Mouse (Mus musculus) limb, embryonic 14.5 days (tissue): ENCODE measurements at regions not wholly inside any gene's neighbourhood (a gene's known extent, or its start where the extent isn't known, plus 50 kb on each side); places are given as distances from the start of the nearest gene placed in this dataset.

Source experiments
- ATAC-seq: fragments of 200-750 bp; cut with Nextera tagmentation; 2 replicates; pipeline ENCODE4 v1.8.0; 2017; ENCODE audit warnings: low read depth, moderate number of reproducible peaks, moderate TSS enrichment; ENCODE audit not compliant: low FRiP score
- DNase-seq: peaks from one replicate; pipeline ENCODE4 v3.0.0-alpha.2; 2015; ENCODE audit warnings: low spot score
- H3K27ac ChIP-seq: fragments of 300-500 bp; sonication (generic); replicated peaks from 2 replicates; pipeline ENCODE4 v1.5.1; 2014; ENCODE audit warnings: low read depth, mild to moderate bottlenecking, low read length, moderate library complexity, mixed read lengths
- H3K27me3 ChIP-seq: fragments of 300-500 bp; sonication (generic); 2 replicates; pipeline ENCODE4 v1.6.1; 2014; ENCODE audit warnings: low read length, mixed read lengths; ENCODE audit not compliant: control insufficient read depth, insufficient read depth
- H3K36me3 ChIP-seq: fragments of 300-500 bp; sonication (generic); 2 replicates; pipeline ENCODE4 v1.6.1; 2014; ENCODE audit warnings: mild to moderate bottlenecking, low read length, moderate library complexity, mixed read lengths; ENCODE audit not compliant: control insufficient read depth, insufficient read depth
- H3K4me1 ChIP-seq: fragments of 300-500 bp; sonication (generic); 2 replicates; pipeline ENCODE4 v1.6.1; 2014; ENCODE audit warnings: antibody characterized with exemption, low read length, mixed read lengths; ENCODE audit not compliant: control insufficient read depth, insufficient read depth
- H3K4me2 ChIP-seq: fragments of 300-500 bp; sonication (generic); replicated peaks from 2 replicates; pipeline ENCODE4 v1.6.1; 2014; ENCODE audit warnings: low read depth, mild to moderate bottlenecking, low read length, moderate library complexity; ENCODE audit not compliant: severe bottlenecking
- H3K4me3 ChIP-seq: fragments of 300-500 bp; sonication (generic); replicated peaks from 2 replicates; pipeline ENCODE4 v1.5.1; 2014; ENCODE audit warnings: low read length
- H3K9ac ChIP-seq: fragments of 300-500 bp; sonication (generic); 2 replicates; pipeline ENCODE4 v1.6.1; 2014; ENCODE audit warnings: mild to moderate bottlenecking, low read depth, low read length, moderate library complexity; ENCODE audit not compliant: severe bottlenecking
- H3K9me3 ChIP-seq: fragments of 300-500 bp; sonication (generic); 2 replicates; pipeline ENCODE4 v1.6.1; 2016; ENCODE audit warnings: low read length; ENCODE audit not compliant: control insufficient read depth
- POLR2A ChIP-seq: fragments of 200-500 bp; IDR thresholded peaks from 2 replicates; pipeline ENCODE4 v1.8.0; 2012; ENCODE audit warnings: inconsistent platforms, mild to moderate bottlenecking, moderate library complexity, borderline replicate concordance; ENCODE audit not compliant: insufficient read depth, insufficient read length; ENCODE audit errors: extremely low read depth
- WGBS: fragments of 180-500 bp; shearing (Covaris S2); extraction: QIAGEN DNeasy Blood & Tissue Kit; methylation state at CpG from one replicate; pipeline ENCODE4 v1.1.7; 2014; 5-methylcytosine and 5-hydroxymethylcytosine counted together

DNA sequence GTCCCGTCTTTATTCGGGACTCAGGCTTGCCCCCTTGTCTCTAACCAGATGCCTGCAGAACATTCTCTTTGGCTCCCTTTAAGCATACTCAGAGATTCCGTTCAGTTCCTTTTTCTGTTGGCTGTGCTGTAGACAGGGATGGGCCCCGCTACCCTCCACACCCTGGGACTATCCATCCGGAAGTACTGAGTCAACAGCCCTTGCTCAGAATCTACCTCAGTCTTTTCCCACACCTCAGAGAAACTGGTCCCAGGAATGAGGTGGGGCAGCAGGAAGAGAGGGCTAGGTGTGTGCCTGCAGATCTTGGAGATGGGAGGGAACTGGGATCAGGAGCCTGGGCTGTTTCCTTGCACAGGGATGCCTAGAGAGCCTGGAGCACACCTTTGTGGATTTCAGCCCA lies 186.1 kb upstream of the Rreb1 start:
- no peaks in the 10 kb centered on the region for H3K9me3 ChIP-seq
- no peak overlapping the region for H3K9ac ChIP-seq
- no peaks in the 10 kb centered on the region for H3K36me3 ChIP-seq
- 78% methylated on average over 5 of the region's 5 CpGs for WGBS
- DNase-seq, result no peak
- no peak overlapping the region for H3K27ac ChIP-seq
- no peak overlapping the region for H3K4me2 ChIP-seq
- no peaks in the 10 kb centered on the region for H3K27me3 ChIP-seq
- no peaks in the 10 kb centered on the region for H3K4me1 ChIP-seq
- ATAC-seq, result no peak
- H3K4me3 ChIP-seq, result no peak overlapping the region
- no peak for TF ChIP-seq POLR2A

DNA sequence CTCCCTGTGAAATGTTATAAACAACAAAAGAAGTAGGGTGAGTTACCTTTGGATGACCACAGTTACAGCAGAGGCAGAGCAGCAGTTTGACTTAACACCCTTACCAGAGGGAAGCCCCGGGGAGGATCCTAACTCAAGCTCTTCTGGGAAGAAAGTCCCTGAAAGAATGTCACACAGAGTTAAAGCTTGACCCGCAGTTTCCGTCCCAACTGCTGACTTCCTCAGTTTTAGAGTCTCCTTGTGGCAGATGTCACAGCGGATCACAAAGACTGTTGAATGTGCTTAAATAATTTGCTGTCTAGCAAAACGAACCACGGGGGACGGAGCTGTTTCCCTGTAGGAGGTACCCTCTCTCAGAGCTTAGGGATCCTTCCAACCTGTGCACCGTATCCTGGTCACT lies 183.0 kb upstream of the Rreb1 start:
- Histone ChIP-seq H3K27me3 (no peaks in the 10 kb centered on the region), H3K36me3 (no peaks in the 10 kb centered on the region), H3K4me3 (no peak overlapping the region), H3K9me3 (no peaks in the 10 kb centered on the region), H3K9ac (no peak overlapping the region), H3K4me2 (no peak overlapping the region), H3K4me1 (no peaks in the 10 kb centered on the region), H3K27ac (no peak overlapping the region)
- DNase-seq, result no peak
- no peak for TF ChIP-seq POLR2A
- no peak for ATAC-seq
- WGBS, result 37% methylated on average over 8 of the region's 8 CpGs

DNA sequence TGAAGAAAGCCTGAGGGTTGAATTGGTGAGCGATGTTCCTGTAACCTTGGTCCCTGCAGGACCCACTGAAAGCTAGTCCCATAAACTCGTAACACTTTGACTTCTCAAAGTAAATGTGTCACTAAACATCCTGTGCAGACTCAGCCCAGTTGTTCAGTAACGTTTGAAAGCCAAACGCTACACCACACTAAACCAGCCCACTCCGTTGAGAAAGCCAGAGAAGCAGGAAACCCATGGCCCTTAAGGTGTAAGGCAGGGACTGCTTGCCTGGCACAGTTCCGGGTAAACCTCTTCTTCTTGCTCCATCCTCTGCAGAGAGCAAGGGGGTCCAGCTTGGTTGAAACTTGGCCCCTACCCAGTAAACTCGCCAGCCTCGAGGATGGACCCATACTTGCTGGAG lies 180.6 kb upstream of the Rreb1 start:
- ATAC-seq (no peak), DNase-seq (no peak)
- H3K27me3 ChIP-seq, result no peaks in the 10 kb centered on the region
- WGBS, result 59% methylated on average over 8 of the region's 8 CpGs
- no peaks in the 10 kb centered on the region for H3K36me3 ChIP-seq
- no peak overlapping the region for H3K4me2 ChIP-seq
- H3K27ac ChIP-seq, result no peak overlapping the region
- no peak overlapping the region for H3K9ac ChIP-seq
- no peak for TF ChIP-seq POLR2A
- H3K9me3 ChIP-seq, result no peaks in the 10 kb centered on the region
- no peak overlapping the region for H3K4me3 ChIP-seq
- H3K4me1 ChIP-seq, result no peaks in the 10 kb centered on the region

DNA sequence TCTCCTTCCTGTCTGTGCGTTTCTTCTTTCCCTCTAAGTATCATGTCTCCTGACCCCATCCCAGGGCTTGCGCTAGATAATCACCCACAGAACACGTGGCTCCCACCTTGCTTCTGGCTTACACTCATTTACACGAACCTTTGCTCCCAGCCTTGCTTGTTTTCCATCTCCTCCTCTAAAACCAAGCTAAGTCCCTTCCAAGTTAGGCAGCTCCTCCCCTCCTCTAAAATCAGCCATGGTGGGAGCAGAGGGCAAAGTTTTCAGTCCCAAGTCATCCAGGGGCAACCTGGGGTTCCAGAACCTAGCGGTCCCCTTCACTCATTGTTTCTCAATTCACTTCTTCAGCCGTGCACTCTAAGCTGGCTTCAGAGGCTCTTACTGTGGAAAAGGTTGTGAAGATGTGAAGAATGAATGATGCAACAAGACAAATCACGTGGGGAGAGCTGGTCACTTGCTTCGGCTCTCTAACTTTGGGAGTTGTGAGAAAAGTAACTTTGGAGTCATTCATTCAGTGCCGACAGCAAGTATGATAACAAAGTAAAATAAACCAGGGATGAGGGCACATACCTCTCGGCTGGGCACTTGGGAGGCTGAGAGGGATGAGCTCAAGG lies 179.9 kb upstream of the Rreb1 start:
- no peak overlapping the region for H3K9ac ChIP-seq
- H3K4me3 ChIP-seq, result no peak overlapping the region
- WGBS, result 78% methylated on average over 10 of the region's 10 CpGs
- no peaks in the 10 kb centered on the region for H3K9me3 ChIP-seq
- TF ChIP-seq POLR2A, result no peak
- ATAC-seq (no peak), DNase-seq (no peak)
- no peaks in the 10 kb centered on the region for H3K36me3 ChIP-seq
- no peaks in the 10 kb centered on the region for H3K4me1 ChIP-seq
- H3K27ac ChIP-seq, result no peak overlapping the region
- H3K27me3 ChIP-seq, result no peaks in the 10 kb centered on the region
- H3K4me2 ChIP-seq, result no peak overlapping the region

DNA sequence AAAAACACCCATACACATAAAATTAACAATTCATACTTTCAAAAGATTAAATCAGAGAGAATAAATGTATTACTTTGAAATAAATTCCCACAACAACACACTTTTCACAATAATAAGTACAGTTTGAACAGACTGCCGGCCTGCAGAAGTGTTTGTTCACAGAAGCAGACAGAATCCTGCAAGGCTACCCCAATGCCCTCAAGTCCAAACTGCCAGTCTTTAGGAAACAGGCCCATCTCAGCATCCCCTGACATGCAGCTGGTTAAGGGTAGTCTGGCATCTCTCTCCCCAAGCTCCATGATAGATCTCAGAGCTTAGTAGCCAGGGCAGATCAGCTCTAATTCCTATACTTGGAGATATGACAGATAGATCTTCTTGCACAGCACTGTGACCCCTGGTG lies 178.5 kb upstream of the Rreb1 start:
- Histone ChIP-seq H3K27ac (no peak overlapping the region), H3K9me3 (no peaks in the 10 kb centered on the region), H3K4me3 (no peak overlapping the region), H3K27me3 (no peaks in the 10 kb centered on the region), H3K9ac (no peak overlapping the region), H3K4me2 (no peak overlapping the region), H3K36me3 (no peaks in the 10 kb centered on the region), H3K4me1 (no peaks in the 10 kb centered on the region)
- no peak for TF ChIP-seq POLR2A
- WGBS, result 85% methylated on average over 1 of the region's 1 CpGs
- no peak for DNase-seq
- no peak for ATAC-seq

DNA sequence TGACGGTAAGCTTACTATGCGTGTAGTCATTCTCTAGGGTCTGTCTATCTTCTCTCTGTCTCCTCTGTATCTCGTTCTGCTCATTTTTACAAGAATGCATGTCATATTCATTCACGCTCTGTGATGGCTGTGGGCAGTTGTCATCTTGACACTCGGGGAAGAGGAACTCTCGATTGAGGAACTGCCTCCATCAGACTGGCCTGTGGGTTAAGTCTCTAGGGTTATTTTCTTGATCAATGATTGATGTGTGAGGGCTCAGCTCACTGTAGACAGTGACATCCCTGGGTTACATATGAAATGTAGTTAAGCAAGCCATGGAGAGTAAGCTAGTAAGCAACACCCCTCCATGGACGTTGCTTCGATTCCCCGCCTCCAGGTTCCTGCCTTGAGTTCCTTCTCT lies 178.0 kb upstream of the Rreb1 start:
- no peak for TF ChIP-seq POLR2A
- 92% methylated on average over 9 of the region's 9 CpGs for WGBS
- Histone ChIP-seq H3K9me3 (no peaks in the 10 kb centered on the region), H3K9ac (no peak overlapping the region), H3K36me3 (no peaks in the 10 kb centered on the region), H3K4me3 (no peak overlapping the region), H3K27me3 (no peaks in the 10 kb centered on the region), H3K4me1 (no peaks in the 10 kb centered on the region), H3K27ac (no peak overlapping the region), H3K4me2 (no peak overlapping the region)
- no peak for ATAC-seq
- DNase-seq, result no peak
